Mouse (Mus musculus): ENCODE results near the gene Olfr835.

Olfr835 gene

DNA sequence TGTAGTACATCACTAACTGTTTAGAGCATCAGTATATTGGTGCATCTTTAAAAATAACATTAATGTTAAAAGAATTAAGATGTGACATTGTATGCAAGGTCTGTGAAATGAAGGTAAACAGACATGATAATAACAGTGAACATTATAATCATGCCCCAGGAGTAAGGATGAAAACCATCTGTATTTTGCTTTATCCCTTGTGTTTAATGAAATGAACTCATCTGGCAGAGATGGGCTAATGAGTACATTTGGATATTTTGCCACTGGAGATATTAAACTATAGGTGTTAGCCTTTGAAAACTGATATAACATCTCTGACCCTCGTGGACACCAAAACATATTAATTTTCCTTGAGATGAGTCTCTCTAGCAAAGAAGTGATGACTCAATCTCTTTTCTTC, at the start of gene Olfr835:
Olfr835 (plus strand) TSS at position 301 of the 400 bp plus-strand sequence.
- DNase-seq (ENCODE audit: low read depth) = no peak

DNA sequence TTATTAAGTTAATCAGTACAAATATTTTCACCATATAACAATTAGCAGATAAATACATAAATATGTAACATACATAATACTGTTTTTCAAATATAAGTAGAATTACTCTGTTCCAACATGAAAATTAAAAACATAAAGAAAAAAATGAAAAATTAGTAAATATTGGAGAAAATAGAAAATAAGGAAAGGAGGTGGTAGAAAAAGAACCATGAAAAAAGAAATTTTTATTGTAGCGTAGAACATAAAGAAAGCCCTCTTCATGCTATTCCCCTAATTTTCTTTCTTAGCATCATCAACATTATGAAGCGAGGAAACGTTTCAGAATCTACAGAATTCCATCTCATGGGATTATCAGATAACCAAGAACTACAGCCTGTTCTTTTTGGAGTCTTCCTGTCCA, 44.8 kb upstream of the Olfr835 start, which contains the start of gene Olfr834:
Olfr834 (plus strand) TSS at position 301 of the 400 bp plus-strand sequence.
- no peak for DNase-seq (ENCODE audit: low read depth)

DNA sequence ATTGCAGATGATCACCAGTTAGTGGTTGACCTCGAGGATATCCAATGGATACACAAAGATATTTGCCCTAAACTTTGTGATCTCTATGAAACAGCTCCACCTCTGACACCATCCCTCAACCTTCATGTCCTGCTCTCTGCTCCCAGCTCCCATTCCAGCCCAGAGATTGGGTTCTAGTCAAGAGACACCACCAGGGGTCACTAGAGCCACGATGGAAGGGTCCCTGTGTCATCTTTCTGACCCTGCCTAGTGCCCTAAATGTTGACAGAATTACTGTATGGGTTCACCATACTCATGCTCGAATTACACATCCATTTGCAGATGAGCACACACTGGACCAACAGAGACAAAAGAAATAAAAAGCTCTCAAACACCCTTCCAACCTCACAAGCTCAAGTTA, 52.5 kb downstream of the Olfr835 start:
- DNase-seq (ENCODE audit: low read depth) = no peak

Data from NIH3T3 (cell line).